Mouse (Mus musculus) T-helper 1 cell (primary cell): Measurements from ENCODE around the gene Kncn.

Experiments used
- in situ Hi-C: fragments of 300-600 bp; cut with MboI, MseI; formaldehyde crosslinking; loops from one replicate; pipeline ENCODE4 v1.15.1; 2025; ENCODE audit warnings: high pct_unique_total_duplicates

The Kncn gene

DNA sequence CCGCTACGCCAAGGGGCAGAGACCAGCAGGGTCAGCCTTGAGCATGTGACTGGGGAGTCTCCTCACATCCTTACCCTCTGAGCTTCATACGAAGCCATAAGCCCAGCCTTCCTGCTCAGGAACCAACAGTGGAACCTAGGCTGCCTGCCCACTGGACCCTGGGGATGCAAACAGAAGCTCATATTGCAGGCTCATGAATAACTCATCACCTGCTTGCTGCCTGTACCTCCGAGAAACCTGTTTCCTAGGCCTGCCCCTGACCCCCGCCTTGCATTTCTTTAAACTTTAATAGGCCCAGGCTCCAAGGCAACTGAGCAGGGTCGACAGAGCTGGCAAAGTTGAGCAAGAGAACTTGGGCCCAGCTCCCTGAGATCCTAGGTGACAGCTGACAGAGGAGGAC lies at the start of gene Kncn:
Gene Kncn, plus strand, starts transcription at position 379 of the 400 bp plus-strand sequence.
- in situ Hi-C loops = no loop called here

DNA sequence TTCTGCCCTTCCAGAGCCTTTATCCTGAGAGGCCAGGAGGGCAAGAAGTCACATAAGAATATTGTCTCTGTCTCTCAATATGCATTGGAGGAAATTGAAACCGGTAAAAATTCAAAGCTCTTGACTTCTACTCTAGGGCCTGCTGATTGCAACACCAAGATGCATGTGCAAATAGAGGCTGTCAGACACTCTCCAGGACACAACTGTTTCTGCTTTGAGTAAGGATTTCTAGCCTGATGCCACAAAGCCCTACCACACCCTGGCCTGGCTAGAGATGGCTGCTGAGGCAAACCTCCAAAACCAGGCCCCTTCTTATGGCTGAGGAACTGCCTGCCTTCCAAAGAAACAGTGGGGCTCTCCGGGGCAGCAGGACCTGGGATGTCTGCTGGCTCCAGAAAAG lies 48.6 kb upstream of the Kncn start:
- in situ Hi-C loops = loop anchor here (25.0 kb wide), 1 partner anchor 1302 kb away; the partner anchor contains the start of genes Btbd19, Plk3 and Tctex1d4

DNA sequence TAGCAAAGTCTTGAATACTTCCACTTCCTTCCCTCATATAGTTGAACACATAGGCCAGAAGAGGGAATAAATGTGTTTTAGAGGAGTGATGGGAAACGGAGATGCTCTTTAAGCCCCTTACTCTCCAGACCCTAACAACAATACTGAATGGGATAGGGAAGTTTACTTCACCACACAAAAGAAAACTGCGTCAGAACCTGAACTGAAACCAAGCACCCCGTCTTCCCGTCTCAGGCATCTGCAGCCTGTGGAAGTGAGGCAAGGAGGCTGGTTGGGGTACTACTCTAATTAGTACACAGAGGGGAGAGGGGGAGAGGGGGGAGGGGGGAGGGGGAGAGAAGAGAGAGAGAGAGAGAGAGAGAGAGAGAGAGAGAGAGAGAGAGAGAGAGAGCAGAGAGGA lies 46.0 kb upstream of the Kncn start:
- in situ Hi-C loops = loop anchor here (25.0 kb wide), 1 partner anchor 1299 kb away; the partner anchor contains the start of genes Btbd19, Plk3 and Tctex1d4

DNA sequence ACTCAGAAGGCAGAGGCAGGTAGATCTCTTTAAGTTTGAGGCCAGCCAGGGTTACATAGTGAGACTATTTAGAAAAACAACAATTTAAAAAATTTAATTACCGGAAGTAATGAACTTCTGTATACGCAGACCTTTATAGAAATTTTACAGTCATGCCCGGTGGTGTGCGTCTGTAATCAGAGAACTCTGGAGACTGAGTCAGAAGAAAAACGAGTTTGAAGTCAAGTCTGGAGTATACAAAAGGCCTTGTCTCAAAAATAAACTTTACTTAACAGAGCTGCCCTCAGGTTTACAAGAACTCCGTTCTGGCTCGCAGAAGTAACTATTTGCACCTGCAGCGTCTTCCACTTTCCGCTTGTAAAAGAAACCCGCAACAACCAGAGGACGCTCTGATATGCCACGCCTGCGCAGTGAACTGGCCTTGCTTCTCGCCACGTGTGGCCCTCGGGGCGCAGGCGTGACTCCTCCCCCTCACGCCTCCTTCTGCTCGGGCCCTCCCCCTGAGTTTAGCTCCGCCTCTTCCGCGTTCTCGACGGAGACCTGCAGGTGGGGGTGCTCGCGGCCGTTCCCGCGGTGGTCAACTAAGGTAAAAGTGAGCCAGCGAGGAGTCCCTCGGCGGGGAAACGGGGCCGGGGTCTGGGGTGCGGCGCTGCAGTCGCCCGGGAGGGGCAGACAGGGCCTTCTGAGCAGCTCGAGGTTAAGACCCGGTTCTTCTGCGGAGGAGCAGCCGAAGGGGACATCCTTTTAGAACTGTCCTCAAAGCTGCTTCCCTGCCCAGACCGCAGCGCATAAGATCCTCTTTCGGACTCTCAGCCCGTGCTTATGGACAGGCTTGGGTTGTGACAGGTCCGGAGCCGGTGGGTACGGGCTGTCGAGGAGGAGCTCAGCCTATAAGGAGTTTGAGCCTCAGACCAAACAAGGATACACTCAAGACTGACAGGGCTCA lies 45.2 kb upstream of the Kncn start, which contains the start of gene Mknk1:
Gene Mknk1, plus strand, starts transcription at position 503 of the 946 bp plus-strand sequence.
- in situ Hi-C loops = loop anchor here (25.0 kb wide), 1 partner anchor 1298 kb away; the partner anchor contains the start of genes Btbd19, Plk3 and Tctex1d4

DNA sequence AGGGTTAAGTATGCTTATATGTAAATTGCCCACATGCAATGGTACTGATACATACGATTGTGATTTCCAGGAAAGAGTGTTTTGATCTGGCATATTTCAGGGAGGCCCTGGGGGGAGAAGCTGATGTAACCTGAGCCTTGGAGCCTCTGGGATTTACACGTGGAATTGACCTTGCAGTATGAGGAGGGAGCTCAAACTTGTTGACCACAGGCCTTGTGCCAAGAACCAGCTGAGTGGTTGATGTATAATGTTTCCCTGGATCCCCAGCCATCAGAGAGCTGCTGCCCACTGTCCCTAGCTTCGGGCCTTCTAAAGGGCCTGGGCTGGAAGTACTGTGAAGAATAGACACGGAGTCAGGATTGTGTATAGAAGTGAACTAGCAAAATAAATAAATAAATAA lies 44.2 kb upstream of the Kncn start:
- in situ Hi-C loops = loop anchor here (25.0 kb wide), 1 partner anchor 1297 kb away; the partner anchor contains the start of genes Btbd19, Plk3 and Tctex1d4

DNA sequence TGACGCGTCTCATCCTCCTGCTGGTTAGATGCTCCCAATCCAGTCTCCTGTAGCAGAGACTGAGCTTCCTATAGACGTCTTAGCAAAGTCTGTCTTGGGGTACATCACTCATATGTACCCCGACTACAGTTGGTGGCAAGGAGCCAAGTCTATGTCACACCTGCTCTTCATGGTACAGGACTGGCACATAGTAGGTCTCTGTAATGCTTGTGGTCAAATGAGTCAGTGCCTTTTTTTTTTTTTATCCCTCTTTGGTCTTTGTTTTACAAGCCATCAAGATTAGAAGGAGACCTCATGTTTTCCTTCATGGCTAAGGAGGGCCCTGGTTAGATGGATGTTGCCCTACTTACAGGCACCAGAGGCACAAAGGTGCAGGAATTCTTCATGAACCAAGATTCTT lies 43.4 kb upstream of the Kncn start:
- in situ Hi-C loops = loop anchor here (25.0 kb wide), 1 partner anchor 1296 kb away; the partner anchor contains the start of genes Btbd19, Plk3 and Tctex1d4

DNA sequence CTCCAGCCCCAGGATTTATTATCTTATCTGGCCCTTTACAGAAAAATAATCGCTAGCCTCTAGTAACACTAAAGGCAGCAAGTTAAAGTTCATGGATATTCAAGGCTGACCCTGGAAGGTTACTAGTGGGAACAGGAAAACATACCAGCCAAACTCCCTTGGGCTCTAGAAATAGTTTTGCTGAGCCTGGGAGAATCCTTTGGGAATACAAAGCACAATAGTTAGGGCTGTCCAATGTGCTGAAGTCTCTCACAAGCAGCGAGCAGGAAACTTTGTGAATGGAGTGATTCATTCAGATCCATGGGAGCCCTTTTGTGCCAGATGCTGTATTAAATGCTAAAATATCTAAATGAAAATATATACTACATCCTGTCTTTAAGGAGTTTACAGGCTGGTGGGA lies 37.5 kb upstream of the Kncn start:
- in situ Hi-C loops = loop anchor here (25.0 kb wide), 1 partner anchor 1291 kb away; the partner anchor contains the start of genes Btbd19, Plk3 and Tctex1d4

DNA sequence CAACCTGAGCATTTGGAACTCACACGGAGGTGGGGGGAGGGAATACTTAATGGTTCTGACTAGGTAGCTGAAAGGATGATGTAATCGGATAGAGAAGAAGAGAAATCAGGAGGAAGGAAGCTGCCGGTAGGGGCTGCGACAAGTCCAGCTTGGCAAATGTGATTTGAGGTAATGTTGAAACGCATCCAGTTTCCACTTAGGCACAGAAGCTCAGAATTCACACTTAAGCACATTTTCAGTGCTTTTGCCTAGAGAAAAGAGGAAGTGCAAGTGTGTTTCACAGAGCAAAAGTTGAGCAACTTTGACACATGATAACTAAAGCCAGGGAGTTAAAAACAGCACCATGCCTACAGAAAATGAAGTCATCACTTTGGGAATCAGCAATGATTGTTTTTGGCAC lies 36.8 kb upstream of the Kncn start:
- in situ Hi-C loops = loop anchor here (25.0 kb wide), 1 partner anchor 1290 kb away; the partner anchor contains the start of genes Btbd19, Plk3 and Tctex1d4

DNA sequence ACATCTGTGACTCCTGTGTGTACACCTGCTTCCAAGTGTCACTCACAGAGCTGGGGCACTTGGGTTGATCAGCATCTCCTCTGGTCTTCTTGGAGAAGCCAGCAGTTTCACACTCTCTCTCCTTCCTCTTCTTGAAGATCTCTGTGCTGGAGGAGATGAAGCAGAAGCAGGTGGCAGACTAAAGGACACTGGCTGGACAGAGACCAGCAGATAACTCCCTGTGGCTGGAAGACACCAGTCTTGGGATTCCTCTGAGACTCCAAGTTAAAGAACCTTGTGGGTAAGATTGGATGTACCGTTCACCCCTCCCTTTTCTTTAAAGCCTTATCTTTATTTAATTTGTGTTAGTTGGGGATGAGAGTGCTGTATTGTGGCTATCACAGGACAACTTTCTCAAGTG lies 36.1 kb upstream of the Kncn start:
- in situ Hi-C loops = loop anchor here (25.0 kb wide), 1 partner anchor 1289 kb away; the partner anchor contains the start of genes Btbd19, Plk3 and Tctex1d4

DNA sequence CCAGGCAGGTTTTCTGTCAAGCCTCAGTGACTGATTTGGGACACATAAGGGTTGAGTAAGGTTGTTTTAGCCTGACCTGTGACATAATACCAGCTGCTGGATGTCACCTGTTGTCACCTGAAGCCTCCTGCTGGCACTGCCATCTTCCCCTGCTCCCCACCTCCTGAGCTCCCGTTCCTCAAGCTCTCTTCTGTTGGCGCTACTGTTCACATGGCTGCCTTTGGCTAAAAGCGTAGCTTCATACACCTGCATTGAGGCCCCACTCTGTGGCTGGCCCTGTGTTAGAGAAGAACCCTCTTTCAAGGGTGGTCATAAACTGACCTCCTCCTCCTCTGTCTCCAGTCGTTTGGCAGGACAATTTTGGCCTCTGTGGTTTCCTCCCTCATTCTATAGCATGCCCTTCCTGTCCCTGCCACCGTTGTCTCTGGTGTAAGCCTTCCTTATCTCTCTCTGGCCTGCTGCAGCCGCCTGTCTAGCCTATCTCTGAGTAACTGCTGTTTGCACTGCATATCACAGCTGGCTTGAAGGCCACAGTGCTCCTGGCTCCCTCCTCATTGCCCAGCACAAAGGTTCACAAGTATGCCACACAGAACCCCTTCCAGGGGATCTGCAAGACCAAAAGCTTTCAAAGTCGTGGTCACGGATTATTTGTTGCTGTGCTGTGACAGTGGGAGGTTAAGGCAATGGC lies 35.1 kb upstream of the Kncn start:
- in situ Hi-C loops = loop anchor here (25.0 kb wide), 1 partner anchor 1288 kb away; the partner anchor contains the start of genes Btbd19, Plk3 and Tctex1d4

DNA sequence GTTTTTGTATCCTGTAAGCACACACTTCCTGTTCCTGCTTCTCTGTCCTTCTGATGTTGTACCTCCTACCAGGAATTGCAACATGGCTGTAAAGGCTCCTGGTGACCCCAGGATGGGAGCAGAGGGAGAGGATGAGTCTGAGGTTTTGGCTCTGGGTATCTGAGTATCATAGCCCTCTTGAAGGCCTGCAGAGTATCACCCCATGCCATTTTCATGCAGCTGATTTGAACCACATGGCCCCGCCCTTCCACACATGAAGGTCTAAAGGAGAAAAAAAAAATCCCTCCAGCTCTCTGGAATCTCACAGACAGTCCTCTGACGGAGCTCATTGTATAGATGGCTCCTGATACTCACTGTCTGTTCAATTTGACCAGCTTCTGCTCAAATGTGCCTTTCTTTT lies 34.1 kb upstream of the Kncn start:
- in situ Hi-C loops = no loop called here

DNA sequence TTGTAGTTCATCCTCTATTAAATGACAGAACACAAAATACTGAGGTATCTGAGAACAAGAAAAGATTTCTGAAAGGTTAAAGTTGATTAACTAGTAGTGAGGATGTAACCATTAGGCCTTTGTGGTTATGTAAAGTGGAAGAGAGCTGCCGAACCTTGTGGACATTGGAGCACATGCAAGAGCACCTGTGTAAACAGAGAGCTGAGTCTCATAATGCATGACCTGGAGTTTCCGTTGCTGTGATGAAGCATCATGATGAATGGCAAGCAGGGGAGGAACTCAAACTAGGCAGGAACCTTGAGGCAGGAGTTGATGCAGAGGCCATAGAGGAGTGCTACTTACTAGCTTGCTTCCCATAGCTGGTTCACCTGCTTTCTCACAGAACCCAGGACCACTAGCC lies 33.6 kb upstream of the Kncn start:
- in situ Hi-C loops = no loop called here

DNA sequence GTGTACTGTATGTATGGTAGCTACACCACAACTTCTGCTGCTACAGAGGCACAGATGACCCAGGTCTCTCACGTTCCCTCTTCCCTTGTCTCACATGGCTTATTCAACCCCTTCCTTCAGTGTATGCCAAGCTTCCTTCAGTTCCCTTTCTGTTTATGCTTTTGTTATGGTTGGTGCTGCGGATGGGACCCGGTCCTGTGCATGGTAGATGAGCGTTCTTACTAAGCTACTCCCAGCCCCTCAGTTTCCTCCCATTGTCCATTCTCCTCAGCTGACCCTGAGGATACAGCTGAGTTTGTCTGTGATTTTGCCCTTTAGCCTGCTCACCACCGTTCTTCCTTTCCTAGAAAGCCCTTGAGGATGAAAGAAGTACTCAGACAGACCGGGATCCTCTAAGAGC lies 32.6 kb upstream of the Kncn start:
- in situ Hi-C loops = no loop called here

DNA sequence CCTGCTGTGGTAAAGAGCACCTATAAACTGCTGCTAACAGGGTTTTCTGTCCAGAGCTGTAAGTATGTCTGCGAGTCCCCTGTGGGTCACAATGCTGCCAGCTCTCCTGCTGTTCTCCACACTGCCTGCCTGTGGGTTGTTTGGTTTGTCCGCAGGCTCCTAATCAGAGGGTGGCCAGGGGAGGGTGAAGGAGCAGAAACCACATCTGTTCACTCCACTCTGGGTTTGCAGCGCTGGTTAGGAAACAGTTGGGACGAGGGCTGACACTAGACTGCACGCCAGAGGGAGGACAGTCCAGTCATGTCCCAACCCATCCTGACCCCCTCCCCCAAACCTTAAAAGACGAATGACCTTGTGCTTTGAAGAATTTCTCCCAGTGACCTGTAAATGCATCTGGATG lies 29.1 kb upstream of the Kncn start:
- in situ Hi-C loops = no loop called here

DNA sequence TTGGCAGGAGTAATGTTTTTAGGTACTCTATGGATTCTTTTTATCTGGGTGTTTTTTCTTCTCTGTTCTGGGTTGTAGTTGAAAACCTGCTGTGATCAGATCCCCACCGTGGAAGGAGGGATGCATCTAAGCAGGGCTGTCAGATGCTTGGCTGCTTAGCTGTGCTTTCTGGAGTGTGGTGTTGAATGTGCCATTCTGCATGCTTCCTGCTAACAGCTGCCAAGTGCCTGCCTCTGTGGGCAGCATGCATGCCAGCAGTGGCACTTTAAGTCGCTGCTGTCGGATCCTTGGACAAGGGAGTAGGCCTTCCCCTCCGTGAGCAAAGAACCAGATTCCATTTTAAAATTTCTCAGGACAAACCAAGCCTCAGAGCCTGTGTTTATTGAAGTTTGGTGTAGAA lies 28.6 kb upstream of the Kncn start:
- in situ Hi-C loops = no loop called here

DNA sequence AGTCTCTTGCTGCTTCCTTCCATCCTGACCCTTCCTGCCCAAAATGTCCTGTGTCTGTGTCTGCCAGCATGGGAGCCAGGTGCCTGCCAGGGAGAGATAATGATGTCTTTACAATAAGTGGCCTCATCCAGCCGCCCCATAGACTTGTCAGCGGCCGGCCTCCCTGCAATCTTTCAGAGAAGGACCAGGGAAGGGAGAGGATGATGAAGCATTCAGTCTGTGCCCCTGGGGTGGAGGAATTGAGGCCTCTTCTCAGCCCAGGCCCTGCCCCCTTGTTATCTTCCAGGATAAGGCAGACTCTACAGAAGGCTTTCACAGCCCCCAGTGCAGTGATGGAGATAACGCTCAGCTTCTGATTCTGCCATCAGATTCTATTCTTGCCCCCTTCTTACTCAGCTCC lies 27.9 kb upstream of the Kncn start:
- in situ Hi-C loops = no loop called here

DNA sequence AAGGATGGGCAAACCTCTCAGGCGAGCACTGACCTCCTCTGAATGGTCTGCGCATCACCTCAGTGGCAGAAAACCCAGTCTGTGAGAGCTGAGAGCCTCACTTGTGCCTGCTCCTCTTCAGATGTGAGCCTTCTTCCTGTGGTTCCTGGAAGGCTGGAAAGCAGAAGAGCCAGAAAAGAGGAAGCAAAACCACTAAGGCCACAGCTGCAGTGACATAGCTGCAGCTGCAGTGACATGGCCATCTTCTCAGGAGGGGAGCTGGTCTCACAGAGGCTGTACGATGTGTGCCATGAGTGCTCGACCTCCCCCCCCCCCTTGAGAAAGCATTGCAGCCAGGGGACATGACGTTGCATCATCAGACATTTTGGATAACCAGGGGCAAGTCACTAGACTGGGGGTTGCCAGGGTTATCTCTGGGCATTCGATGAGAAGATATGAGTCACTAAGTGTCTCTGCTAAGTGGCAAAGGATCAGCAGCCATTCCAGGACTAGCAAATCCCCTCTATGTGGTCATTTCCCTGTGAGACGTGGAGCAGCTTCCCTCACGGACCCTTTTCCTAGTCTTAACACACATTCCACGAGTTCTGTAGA lies 26.8 kb upstream of the Kncn start:
- in situ Hi-C loops = no loop called here

DNA sequence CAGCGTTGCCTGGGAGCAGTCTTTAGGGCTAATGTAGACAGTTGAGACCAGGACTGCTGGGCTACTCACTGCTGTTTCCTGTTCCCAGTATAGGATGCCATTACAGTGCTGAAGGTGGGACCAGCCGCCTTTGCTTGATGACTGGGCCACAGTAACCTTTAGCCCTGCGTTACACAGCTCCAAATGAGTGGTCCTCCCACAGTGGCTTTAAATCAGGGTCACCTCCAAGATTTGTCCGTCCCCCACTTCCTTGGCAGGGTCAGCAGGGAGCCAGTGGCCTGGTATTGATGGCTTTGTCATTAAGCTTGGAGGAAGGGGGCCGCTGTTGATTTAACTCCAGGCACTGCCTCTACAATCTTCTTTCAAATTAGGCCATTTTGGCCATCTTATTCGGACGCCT lies 20.8 kb upstream of the Kncn start:
- in situ Hi-C loops = no loop called here

DNA sequence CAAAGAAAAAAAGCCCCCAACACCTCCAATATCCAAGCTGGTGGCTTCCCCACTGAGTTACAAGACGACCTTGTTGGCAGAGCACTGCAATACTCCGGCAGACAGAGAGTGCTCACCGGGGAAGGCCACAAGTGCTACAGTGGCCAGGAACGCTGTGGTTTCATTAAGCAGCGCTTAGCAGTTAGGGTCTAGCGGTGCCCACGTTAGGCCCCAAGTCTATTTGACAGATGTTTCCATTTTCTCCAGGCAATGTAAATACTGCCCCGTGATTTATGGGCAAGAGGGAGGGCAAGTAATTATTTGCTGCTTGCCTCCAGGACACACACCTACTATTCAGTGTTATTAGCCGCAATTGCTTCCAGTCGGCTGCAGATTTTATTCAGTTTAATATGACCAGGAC lies 20.3 kb upstream of the Kncn start:
- in situ Hi-C loops = no loop called here

DNA sequence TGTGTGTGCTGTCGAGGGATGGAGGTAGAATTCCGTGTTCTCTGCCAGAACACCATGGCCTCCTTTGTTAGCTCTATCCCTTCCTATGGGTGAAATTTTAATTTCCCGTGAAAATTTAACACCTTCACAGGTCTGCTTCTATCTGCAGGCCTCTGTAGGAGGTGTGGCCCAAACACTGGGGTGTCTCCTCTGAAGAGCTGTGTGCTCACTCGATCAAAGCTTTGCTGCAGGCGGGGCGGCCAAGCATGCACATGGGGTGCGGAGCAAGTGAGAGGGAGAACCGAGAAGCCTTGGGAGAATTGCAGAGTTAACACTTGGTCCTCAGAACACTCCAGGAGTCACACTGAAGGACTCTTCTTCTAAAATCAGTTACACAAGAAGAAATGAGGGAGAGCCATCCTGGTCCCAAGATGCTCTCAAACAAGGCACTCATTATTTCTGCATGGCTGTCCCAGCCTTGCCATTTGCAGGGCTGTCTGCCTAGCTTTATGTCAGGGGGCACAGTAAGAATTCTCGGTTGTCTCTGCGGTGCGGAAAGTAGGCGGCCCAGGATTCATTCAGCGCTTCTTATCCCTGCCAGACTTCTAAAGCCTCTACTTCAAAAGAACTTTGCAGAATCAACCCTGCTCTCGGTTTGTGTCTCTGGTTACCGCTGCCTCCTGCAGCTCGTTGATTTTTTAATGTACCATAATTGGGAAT lies 14.5 kb upstream of the Kncn start:
- in situ Hi-C loops = no loop called here

DNA sequence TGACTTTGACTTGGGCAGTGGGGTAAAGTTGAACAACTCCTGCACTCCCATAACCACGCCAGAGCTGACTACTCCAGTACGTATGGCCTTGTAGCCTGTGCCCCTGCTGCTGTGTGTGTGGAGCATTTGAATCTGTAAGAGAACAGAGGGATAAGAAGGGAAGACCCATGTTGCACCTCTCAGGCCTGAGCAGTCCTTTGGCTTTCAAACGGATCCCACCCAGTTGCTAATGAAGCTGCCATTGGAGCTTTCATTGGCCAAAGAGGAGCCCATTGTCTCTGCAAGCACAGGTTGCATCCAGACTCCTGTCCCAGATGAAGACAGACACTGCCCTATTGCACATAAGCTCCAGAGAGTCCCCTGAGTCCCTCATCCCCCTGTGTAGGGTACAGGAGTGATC lies 11.0 kb upstream of the Kncn start:
- in situ Hi-C loops = no loop called here
